Mouse (Mus musculus) urinary bladder, adult 18-20 months (tissue): ENCODE data around the gene Tspan11.

Experiments
- DNase-seq, 2 experiments: peaks; one replicate each; pipeline ENCODE4 v3.0.0; 2022; ENCODE audit warnings: low spot score in 2 of 2, mixed read lengths in 2 of 2

Tspan11 gene

DNA sequence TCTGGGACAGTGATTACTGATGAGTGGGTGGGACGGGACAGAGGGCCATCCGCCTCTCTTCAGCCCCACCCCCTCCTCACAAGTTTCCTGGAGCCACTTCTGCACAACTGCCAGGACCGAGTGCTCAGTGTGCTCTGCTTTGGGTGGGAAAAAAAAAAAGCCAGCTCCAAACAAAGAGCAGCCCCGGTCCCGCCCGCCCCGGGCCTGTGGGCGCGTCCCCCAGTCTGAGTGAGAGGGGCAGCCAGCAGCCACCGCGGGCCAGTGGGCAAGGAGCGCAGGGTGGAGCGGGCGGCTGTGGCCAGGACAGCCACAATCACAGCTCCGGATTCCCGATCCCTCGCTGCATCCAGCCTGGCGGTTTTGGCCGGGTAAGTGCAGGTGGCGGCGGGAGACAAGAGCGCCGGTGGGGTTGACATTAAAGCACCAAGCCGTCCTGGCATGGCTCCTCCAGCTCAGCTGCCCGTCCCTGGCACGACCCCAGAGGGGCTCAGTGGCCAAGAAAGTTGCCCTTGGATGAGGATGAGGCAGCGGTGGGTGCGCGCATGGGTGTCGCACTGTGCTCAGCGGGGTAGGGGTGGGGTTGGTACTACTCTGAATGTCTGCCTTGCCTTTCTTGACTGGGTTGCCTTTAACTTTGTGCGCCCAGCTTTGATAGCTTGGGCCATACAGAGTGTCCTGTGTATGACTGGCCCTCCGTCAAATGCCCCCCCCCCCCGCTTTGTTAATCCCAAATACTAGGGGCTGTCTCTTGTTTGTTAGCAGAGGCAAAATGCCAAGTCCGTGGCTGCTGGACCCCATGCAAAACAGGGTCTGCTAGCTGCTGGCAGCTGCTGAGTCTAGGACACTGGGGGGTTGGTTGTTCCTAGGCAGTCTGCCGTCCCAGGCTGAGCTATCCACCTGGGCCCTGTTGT, at the start of gene Tspan11:
Gene Tspan11 (plus strand): TSS at position 79 of the 911 bp plus-strand sequence.
- DNase-seq: no peak

DNA sequence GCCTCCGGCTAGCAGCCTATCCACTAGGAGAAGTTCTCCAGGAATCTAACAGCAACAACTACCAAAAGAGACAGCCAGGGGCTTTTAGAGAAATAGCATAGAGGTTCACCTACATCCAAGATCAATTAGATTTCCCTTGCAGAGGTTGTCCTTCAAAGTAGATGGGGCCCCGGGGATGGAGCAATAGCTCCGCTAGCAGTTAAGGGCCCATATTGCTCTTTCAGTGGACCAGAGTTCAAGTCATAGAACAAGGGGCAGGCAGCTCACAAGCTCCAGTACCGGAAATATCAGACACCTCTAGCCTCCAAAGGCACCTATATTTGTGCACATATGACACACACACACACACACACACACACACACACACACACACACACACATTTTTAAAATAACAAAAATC, 49.5 kb upstream of the Tspan11 start:
- DNase-seq: no peak

DNA sequence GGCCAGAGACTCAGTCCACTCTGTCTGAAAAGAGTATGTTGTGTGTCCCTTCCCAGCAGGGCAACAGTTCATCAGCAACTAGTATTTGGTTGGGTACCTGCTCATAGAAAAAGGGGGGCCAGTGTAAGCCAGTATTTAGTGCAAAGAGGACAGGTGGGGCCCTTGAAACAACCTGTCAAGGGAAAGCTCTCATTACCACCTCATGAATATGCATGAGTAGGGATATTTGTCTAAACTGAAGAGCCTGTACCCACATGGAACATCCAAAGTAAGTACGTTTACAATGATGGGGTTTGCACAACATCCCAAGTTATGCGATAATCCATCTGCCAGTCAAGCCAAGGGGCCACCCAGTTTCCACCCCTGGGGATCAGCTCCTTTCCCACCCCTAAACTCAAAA, 47.9 kb upstream of the Tspan11 start:
- no peak for DNase-seq

DNA sequence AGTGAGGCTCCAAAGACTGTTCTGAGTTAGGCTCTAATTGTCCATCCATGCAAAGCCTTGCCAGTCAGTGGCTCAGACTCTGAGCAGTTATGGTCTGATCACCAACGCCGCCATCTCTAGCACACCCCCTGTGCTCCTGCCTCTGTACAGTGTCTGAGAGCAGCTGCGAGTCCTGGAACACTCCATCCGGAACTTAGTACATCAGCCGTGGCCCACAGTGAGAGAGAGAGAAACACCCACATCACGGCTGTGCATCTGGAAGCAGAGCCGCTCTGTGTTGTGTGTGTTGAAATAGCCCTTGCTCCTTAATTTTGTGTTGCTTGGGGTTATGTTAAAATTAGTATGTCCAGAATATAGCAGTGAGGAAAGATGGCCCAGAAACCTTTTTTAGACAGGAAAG, 47.2 kb upstream of the Tspan11 start:
- DNase-seq: no peak

DNA sequence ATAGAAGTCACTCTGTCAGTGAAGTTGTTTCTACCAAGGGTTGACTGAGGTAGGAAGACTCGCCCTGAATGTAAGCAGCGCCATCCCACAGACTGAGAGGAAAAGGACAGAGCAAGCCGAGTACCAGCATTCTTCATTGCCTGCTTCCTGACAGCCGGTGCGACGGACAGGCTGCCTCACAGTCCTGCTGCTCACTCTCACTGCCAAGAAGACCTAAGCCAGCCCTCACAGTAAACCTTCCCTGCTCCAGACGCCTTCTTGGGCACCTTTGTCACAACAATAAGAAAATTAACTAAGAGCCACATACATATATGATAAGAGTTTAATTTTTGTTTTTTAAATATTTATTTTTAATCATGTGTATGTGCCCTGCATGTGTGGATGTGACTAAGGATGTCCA, 46.1 kb upstream of the Tspan11 start:
- DNase-seq: no peak

DNA sequence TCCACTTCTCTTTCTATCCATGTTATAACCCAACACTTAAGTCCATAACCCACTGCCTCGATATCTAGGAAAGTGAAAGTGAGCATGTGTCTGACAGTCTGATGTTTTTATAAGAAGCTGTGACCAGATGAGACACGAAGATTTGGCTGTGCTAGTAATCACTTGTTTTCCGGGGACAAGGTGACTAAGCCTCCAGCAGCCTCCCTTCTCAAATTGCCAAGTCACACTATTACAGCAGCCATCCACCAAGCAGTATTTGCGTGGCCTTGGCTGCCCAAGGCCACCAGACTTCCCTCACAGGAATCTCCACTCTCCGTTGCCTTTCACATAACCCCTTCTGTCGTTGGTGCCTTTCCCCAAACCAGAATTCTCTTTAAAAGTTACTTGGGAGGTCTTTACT, 40.9 kb upstream of the Tspan11 start:
- DNase-seq: no peak

DNA sequence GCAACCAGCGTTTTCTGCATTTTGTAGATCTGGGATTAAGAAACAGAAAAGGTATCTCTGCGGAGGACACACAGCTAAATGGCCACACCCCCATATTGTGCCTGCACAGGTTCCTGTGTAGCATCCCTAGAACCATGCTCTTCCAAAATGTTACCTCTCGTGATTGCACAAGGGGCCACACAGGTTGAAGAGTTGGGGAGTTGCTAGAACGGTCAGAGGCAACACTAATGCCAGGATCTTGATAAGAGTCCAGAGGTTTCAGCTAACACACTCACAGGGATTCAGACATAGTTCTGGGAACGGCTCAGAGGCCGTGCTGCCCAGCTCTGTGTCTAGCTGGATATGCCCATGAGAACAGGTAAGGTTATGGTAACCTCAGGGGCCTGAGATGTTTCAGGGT, 37.9 kb upstream of the Tspan11 start:
- no peak for DNase-seq

DNA sequence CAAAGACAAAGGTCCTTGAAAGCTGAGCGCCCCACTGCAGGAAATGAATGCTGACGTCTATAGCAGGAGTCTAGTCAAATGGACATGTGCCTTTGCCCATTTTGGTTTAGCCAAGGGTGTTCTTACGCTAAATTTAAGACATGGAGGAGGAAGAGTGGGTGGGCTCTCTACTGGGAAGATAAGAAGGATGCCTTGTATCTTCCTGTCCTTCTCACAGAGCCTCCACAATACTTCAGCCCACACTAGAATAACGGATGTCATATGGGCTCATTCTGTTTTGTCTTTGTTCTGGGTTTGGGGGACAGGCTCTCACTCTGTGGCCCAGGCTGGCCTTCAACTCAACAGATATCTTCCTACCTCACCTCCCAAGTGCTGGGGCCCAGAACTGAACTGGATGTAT, 35.8 kb upstream of the Tspan11 start:
- no peak for DNase-seq

DNA sequence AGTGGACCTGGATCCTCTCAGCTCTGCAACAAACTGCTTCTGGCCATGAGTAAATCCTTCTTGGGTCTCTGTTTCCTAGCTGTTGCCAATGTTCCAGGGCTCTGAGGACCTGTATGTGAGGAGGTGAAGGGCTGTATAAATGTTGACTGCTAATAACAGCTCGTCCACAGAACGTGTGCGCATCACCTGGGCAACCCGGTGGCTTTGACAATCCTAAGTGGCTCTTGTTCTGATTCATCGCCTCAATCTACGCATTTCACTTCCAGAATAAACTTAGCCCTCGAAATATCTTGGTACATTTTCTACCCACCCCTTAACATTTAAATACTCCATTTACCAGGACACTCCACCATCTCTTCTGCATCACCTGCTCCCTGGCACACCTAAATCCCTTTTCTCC, 34.1 kb upstream of the Tspan11 start:
- no peak for DNase-seq

DNA sequence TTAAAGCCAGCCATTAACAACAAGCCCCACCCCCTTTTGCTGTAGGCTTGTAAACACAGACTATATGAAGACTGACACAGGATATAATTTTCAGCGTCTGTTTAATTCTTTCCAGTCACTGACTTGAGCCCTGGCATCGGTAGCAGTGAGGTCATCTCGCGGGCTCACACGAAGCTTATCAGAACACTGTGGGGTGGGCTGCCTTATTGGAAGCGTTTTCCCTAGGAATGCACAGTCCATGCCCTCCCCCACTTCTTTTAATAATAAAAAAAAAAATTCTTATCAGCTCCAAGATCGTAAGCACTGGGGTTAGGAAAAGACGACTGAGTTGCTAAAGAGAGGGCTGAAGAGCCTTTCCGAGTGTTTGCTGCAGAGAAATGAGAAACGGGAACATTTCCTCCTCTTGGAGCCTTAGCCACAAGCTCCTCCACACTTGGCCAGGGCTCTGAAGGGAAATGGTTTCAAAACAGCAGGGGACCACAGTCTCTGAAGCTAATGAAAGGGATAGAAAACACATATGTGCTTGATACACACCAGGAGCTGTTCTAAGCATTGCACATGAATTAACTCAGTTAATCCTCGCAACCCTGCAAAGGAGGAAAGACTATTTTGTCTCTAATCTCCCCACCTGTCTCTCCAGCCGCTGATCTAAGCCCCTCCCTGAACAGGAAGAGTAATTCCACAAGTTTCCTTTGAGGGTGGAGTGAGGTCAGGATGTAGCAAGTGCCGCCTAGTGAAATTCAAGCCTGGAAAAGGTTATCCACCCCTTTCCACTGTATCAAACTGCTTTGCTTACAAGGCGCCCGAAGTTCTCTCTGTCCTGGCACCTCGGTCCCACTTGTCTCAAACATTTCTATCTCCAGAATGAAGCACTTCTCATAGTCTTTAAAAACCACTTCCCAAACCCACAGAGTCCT, 33.4 kb upstream of the Tspan11 start:
- no peak for DNase-seq

DNA sequence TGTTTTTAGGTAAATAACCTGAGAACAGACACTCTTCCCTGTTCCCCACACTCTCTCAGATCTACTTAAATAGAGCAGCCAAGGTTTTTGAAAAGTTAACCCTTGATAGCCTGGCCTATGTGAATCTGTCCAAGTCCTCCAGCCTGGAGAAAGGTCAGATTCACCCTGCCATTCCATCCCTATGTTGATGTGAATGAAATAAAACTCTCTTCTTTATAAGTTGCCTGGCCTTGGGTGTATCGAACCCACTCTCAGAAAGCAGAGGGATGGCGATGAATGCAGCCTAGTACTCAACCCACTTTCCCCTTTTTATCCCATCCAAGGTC, 32.7 kb upstream of the Tspan11 start:
- no peak for DNase-seq

DNA sequence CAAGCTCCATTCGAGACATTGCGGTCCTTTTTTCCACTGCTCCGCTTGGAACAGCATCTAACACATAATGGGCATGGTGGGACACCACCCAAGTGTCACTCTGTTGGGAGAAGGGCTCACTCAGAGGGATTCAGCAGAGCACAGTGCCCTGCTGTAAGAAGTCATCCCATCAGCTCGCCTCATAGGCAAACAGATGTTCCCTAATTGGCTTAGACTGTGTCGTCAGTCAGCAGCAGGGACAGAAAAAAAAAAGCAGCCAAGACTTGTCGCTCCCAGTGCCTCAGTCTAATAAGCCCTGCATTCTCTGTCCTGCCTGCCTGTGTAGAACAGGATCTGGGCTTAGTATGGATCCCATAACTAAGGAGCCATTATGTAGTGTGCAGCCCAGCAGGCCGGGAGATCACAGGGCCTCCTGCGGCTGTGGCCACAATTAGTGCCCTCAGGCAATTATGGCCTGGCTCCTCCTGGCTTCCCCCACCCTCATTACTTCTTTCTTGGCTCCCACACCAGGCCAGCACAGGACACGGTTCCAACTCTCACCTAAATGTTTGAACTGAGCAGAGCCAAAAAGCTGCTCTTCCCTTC, 31.6 kb upstream of the Tspan11 start:
- DNase-seq: no peak

DNA sequence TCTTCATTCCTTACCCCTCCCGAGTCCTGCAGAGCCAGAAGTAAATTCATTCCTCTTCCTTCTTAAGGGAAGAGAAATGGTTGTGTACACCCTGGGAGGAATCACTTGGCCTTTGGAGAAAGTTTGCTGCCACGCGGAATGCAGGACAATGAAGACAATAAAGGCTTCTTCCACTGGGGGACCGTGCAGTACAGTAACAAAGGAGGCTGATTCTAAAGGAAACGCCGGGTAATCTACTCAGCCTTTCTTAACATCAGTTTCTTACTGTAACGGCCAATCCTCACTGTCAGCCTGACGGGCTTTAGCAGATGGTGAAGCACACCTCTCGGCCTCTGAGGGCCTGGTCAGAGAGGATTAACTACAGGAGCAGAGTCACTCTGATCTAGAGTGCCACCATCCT, 25.4 kb upstream of the Tspan11 start:
- DNase-seq: no peak

DNA sequence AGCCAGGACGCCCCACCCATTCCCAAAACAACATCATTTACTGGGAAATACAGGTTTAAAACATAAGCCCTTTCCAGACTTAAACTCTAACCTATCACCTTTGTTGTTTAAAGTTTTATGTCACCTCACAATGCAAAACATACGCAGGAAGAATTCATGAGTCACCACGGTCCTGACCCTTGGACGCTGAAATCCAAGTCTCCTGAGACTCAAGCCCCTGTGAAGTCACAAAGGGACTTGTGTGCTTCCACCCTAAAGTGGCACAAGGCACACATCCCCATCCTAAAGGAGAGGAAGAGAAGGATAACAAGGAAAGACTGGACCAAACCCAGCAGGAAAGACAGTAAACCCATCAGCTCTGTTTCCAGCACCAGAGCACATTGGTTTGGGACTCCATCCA, 22.0 kb upstream of the Tspan11 start:
- DNase-seq: no peak

DNA sequence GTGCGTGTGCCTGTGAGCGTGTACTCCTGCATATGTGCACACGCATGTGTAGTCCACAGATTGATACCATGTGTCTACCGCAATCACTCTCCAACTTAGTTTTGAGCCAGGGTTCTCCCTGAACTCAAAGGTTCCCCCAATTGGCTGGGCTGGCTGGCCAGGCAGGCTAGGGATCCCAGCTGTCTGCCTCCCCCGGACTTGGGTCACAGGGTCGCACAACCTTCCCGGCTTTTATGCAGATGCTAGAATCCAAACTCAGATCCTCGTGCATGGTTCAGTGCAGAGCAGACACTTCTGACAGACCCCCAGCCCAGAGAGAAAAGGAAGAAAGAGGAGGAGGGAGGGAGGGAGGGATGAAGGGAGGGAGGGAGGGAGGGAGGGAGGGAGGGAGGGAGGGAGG, 18.8 kb upstream of the Tspan11 start:
- DNase-seq: no peak

DNA sequence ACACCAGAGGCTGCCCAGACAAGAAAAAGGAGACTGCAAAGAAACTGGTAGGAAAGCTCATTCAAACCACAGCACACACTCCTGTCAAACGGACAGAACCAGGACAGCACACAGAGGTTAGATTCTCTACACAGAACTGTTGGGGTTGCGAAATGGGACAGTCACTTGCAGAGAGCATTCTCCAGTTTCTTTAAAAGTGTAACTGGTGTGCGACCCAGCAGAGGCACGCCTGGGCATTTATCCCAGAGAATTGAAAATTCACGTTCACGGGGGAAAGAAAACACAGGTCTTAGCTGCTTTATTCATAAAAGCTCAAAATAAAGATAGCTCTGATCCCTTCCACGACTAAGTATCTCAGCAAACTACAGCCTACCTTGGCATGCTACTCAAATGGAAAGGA, 18.3 kb upstream of the Tspan11 start:
- DNase-seq: no peak

DNA sequence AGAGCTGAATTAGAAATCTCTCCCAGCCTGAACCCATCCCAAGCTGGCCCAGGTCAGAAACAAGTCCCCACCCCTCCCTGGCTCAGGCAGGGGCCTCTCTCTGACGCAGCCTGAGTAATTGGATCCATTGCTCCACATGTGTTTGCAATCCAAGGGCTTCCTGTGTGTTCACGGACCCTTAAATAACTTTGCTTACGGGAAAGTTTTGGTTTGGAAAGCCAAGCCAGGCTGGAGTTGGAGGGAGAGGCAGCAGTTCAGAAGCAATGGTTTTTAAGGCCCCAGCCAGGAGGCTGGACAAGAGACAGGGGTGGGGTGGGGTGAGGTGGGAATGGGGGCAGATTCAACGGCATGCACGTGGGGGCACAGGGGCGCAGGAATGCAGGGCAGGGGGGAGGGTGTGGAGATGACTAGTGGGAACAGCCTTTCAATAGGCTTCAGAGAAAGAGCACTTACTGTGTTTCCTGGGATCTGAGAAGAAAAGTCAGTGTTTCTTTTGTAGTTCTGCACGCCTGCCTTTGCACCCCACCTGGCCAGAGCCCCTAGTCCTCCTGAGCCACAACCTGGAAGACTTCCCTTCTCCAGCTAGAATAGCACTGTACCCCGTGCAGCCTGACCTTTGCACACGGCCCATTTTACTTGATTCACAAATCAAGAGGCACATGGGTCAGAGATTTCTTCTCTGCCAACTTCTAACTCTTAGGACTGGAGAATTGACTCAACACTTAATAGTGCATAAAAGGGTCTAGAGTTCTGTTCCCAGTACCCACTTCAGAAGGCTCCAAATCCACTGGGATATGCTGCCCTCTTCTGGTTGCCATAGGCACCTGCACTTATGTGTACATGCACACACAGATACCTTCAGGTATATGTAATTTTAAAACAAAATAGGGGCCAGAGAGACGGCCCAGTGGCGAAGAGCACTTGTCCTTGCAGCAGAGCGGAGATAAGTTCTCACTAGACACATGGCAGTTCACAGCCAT, 16.8 kb upstream of the Tspan11 start:
- DNase-seq: peak in 1 of 2 experiments; percentile 19

DNA sequence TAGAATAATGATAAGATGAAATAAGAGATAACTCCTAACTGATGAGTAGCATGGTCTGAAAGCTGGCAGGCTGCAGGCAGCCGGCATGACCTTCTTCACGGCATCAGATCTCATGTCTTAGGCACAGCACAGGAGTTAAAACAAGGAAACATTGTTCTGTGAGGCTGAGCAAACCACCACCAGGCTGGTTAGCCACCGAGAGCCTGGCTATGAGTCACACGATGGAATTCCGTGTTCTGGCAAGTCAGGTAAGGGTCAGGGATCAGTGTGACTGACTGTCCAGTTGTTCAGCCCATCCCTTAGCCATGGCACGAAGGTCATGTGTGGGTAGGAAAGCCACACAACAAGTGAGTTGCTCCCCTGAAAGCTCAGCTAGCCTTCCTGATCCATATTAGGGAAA, 16.0 kb upstream of the Tspan11 start:
- DNase-seq: no peak

DNA sequence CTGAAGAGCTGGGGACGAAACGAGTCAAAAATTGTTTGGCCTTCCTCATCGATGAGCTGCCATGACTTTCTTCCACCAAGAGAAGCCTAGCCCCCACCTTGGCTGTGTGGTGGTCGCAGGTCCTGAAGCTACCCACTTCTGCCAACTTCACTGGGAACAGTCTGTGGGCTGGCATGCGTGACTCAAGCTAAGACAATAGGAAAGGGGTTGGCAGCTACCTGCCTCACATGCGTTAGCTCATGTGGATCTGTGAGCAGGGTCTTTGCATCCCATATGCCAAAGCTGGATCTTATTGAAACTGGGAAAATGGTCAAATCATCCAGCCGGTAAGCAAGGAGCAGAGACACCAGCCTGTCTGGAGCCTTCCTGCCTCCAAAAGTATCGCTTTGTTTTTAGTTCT, 14.8 kb upstream of the Tspan11 start:
- no peak for DNase-seq

DNA sequence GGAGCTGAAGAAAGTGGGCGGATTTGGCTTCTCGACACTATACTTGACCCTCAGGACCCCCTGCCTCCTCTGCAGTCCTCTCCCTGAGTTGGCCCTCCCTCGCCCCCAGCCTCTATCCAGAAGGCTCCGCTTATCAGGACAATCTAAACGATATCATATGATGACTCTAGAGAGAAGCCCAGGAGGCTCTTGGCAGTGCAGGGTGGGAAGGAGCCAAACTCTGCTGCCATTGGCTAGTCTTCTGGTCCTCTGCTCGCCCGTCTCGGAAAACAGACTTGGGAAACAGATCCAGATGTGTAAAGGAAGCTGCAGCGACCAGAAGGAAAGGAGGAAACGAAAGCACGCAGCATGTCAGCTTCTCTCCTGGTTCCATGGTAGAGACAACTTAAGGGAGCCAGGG, 11.5 kb upstream of the Tspan11 start:
- no peak for DNase-seq

DNA sequence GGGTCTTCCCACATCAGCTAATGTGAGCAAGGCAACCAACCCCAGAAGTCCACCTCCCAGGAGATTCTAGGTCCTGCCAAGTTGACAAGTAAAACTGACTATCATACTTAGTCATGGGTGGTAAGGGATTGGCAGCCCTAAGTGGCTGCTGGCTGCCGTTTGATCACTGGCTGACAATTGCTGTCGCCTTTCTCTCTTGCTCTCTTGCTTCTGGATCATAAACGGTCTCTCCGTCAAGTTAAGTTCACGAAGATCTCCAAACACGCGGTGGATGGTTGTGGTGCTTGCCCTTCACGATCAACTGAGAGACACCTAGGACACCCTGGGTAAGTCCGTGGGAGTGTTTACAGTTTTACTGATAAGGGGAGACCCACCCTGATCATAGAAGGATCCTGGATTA, 11.0 kb upstream of the Tspan11 start:
- DNase-seq: no peak
